Mouse (Mus musculus) Patski (cell line): Measurements from ENCODE around the gene Litaf. TPM values are rescaled to one million over a fixed set of nuclear protein-coding genes. Genes with fewer than 3 reads are reported as not detected.

Experiments used
- ATAC-seq: fragments of 100-300 bp; one replicate; pipeline ENCODE4 v1.8.0; 2021
- CTCF ChIA-PET: fragments of 350-600 bp; sonication (Branson Sonifier 250); formaldehyde crosslinking; loops from one replicate; lab custom pipeline; 2022; ENCODE audit warnings: inconsistent platforms; lab: Charles Lee
- POLR2A ChIA-PET: fragments of 350-600 bp; sonication (Branson Sonifier 250); formaldehyde crosslinking; loops from one replicate; lab custom pipeline; 2022; ENCODE audit warnings: antibody characterized with exemption, inconsistent platforms; lab: Charles Lee
- DNase-seq: peaks from one replicate; pipeline ENCODE4 v3.0.0-alpha.2; 2011; ENCODE audit warnings: low read depth, low spot score
- H3K27me3 ChIP-seq: fragments of 371-371 bp; one replicate; pipeline ENCODE4 v1.5.1; 2021
- CTCF ChIP-seq: fragments of 100-300 bp; IDR thresholded peaks from one replicate; pipeline ENCODE4 v1.5.1; 2021
- in situ Hi-C: fragments of 300-500 bp; cut with MboI; formaldehyde crosslinking; loops from 3 replicates; pipeline ENCODE4 v1.11.1; 2018; ENCODE audit warnings: low pct_unique_long_range_greater_than_20kb, mixed read lengths
- polyA plus RNA-seq: library from polyadenylated mRNA; unstranded; gene quantifications from one replicate; pipeline ENCODE4 v1.2.3, GENCODE M21; 2021

Gene Litaf
- polyA plus RNA-seq, 1 experiment from 2014 or later, result 344 TPM

DNA sequence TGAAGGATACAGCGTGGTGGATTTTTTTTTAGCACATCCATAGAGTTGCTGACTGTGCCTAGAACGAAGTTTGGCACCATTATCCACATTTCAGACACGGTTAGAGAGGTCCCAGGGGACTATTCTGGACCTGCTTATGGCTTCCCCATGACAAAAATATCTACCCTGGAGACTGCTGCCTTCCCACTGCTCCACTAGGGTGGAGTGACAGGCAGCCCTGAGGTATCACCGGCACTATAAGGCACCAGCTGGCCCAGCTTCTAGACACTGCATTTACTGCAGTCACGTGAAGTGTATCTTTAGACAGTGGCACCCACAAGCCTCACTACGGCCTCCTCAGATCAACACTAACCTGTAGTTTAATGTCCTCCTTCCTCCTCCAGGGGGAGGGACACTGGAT is 11.1 kb downstream of the Litaf start:
- ATAC-seq (no peak), DNase-seq (no peak)
- POLR2A ChIA-PET, result no interaction called here
- in situ Hi-C loops, result no loop called here
- no peaks in the 10 kb centered on the region for H3K27me3 ChIP-seq
- no peak for TF ChIP-seq CTCF
- CTCF ChIA-PET, result no interaction called here

DNA sequence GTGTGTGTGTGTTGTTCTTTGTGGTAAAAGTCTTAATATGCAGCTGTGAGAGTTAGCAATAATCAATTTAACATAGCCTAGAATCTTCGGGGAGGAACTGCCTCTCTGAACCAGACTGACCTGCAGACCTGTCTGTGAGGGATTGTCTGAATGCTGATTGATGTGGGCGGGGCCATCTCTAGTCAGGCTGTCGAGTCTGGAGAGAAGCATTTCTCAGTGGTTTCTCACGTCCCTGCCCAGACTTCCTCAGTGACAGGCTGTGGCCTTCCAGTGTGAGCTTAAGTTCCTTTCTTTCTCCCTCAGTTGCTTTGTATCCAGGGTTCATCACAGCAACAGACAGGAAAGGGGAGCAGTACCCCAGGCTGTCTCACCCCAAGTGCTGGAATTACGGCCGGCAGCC is 11.5 kb downstream of the Litaf start:
- ATAC-seq (no peak), DNase-seq (no peak)
- in situ Hi-C loops, result no loop called here
- ChIA-PET CTCF (no interaction called here), POLR2A (no interaction called here)
- no peak for TF ChIP-seq CTCF
- no peaks in the 10 kb centered on the region for H3K27me3 ChIP-seq

DNA sequence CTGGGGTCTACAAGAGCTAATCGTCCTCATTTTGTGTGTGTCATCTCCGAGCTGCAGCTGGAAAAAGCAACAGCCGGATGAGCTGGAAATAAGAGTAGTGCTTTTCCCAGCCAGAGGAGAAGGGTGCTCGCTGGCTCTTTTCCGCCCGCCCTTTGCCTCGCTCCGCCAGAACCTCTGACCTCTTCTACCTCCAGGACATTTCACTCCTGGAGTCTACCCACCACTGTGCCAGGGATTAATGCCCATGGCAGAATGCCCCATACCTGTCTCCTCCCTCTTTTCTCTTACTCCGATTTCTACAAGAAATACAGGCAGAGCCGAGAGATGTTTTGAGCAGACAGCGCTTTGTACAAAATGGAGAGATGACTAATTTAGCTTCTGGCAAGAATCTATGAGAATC is 14.8 kb downstream of the Litaf start:
- CTCF ChIA-PET, result interaction anchor here (1.5 to 3.5 kb wide), 2 partner anchors 10 to 16 kb away, joined by 7 to 18 read pairs; partner anchors contain the start of gene Snn
- in situ Hi-C loops, result no loop called here
- no peak for DNase-seq
- H3K27me3 ChIP-seq, result no peaks in the 10 kb centered on the region
- TF ChIP-seq CTCF, result no peak
- POLR2A ChIA-PET, result interaction anchor here (1.4 kb wide), 1 partner anchor 21 kb away, joined by 3 read pairs; no protein-coding TSS in a partner anchor
- no peak for ATAC-seq

DNA sequence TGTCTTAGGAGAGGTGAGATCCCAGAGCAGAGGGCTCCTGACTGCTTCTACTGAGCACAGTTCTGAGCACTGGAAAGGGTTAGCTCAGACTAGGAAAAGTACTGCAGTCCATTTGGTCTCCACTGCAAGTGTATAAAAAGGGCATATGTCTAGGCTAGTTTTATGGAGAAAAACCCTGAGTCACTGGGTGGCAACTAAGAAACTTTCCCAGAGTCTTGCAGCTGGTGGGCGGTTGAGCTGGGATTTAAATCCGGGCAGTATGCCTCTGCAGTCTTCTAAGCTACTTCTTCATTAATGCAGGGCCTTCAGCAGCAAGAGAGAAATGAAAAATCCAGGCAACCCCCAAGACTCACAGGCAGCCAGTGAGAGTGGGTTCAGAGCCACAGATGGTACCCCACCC is 15.7 kb downstream of the Litaf start:
- no peak for DNase-seq
- H3K27me3 ChIP-seq, result no peaks in the 10 kb centered on the region
- POLR2A ChIA-PET, result interaction anchor here (1.1 to 1.4 kb wide), 2 partner anchors 22 to 80 kb away, joined by 3 read pairs; no protein-coding TSS in a partner anchor
- CTCF ChIA-PET, result interaction anchor here (1.3 to 3.5 kb wide), 4 partner anchors 11 to 58 kb away, joined by 3 to 18 read pairs (median 6); partner anchors contain the start of gene Snn
- TF ChIP-seq CTCF, result no peak
- no peak for ATAC-seq
- in situ Hi-C loops, result no loop called here

DNA sequence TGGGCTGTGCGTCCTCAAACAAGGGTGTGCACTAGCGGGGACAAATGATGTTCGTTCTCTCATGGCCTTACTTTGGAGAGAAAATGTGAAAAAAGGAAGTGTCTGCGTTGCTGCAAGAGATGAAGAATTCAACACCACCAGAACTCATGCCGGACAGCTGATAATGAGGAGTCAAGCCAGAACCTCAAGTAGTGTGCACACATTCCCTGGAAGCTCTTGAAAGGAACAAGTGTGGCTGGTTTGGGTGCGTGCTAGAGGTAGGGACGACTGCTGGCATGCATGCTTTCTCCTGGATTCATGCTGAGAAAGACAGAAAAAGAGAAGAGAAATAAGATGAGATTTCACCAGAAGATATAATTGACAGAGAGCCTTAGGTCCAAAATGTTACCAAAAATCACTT is 18.8 kb downstream of the Litaf start:
- ChIA-PET CTCF (no interaction called here), POLR2A (no interaction called here)
- no peak for TF ChIP-seq CTCF
- DNase-seq (no peak), ATAC-seq (no peak)
- H3K27me3 ChIP-seq, result no peaks in the 10 kb centered on the region
- in situ Hi-C loops, result loop anchor here (25.0 kb wide), 1 partner anchor 485 kb away; no protein-coding TSS in a partner anchor

DNA sequence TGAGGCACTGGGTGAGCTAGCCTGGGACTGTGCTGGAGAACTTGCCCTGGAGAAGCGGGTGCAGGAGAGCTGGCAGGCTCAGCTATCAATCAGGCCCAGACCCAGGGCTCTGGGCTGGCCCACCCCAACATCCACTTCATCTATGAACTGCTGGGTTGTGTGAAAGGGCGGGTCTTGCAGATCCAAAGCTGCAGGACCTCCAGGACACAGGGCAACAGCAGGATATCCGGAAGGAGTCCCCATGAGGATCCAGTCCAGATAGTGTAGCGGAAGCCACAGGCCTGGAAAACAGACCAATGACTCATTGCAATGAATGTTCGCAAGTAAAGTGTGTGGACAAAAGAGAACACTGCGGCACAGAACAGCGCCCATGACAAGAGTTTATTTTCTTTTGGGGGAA is 19.5 kb downstream of the Litaf start:
- TF ChIP-seq CTCF, result no peak
- no peak for DNase-seq
- no peak for ATAC-seq
- no peaks in the 10 kb centered on the region for H3K27me3 ChIP-seq
- POLR2A ChIA-PET, result no interaction called here
- in situ Hi-C loops, result loop anchor here (25.0 kb wide), 1 partner anchor 484 kb away; no protein-coding TSS in a partner anchor
- CTCF ChIA-PET, result no interaction called here

DNA sequence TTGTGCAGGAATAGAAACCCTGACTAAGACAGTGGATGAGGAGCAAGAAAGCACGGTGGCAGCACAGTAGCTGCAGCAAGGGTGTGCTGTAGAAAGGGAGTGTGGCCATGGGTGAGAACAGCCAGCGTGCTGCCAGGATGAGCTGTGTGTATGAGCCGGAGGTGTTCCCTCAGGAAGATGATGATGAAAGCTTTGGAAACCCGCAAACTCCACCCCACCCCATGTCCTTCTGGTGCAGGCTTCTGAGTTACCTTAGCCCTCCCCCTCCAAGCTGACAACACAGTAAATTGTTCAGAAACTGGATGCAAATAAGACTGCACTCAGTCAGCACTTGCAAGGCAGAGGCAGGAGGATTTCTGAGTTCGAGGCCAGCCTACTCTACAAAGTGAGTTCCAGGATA is 22.7 kb downstream of the Litaf start:
- in situ Hi-C loops, result loop anchor here (25.0 kb wide), 1 partner anchor 481 kb away; no protein-coding TSS in a partner anchor
- ATAC-seq (no peak), DNase-seq (no peak)
- ChIA-PET CTCF (no interaction called here), POLR2A (interaction anchor here (0.7 kb wide), 1 partner anchor 35 kb away, joined by 4 read pairs; no protein-coding TSS in a partner anchor)
- no peak for TF ChIP-seq CTCF
- H3K27me3 ChIP-seq, result no peaks in the 10 kb centered on the region

DNA sequence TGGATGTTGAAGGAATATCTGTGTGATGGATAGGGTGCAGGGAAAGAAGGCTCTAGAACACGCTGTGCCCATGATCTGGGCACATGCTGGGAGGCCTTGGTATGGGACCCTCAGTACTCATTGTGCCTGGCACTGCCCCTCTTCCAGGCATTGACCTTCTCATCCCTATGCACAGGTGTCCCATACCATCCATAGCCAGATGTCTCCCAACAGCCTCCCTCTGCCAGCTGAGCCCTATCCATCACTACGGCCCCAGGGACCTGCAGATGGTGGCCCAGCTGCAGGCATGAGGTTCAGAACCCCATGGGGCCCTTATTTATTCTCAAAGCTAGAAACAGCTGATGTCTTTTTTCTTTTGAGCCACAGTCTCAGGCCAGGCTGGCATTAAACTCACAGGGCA is 25.4 kb downstream of the Litaf start:
- ChIA-PET POLR2A (interaction anchor here (1.7 kb wide), 1 partner anchor 16 kb away, joined by 3 read pairs; no protein-coding TSS in a partner anchor), CTCF (no interaction called here)
- TF ChIP-seq CTCF, result no peak
- ATAC-seq (no peak), DNase-seq (no peak)
- no peaks in the 10 kb centered on the region for H3K27me3 ChIP-seq
- in situ Hi-C loops, result loop anchor here (25.0 kb wide), 1 partner anchor 478 kb away; no protein-coding TSS in a partner anchor

DNA sequence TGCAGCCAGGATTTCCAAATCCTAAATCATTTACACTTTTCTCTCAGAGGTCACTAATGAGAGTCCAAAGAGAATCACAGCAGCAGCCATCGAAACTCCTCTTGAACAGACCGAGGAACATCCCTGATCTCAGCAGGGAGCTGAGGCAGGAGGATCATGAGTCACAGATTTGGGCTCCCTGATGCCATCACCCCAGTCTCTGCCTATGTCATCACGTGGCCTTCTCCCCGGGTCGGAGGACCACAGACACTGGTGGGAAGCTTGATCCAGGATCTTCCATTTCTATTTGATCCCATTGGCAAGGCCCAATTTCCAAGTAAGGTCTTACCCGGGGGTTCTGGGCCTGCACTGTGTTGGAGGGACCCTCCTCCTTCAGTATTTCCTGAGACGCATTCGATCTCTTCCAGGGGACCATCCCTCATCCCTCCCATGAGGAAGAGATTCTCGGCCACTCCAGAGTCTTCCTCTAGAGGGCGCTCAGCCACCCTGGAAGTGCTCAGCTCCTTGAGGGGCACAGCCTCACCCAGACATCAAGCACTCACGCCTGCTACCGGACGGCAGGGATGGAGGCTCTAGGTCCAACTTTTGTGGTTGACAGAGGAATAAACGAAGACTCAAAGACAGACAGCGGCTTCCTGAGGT is 30.0 kb downstream of the Litaf start:
- TF ChIP-seq CTCF, result peak; percentile 93
- ChIA-PET POLR2A (interaction anchor here (1.0 to 1.5 kb wide), 3 partner anchors 27 to 158 kb away, joined by 3 to 5 read pairs (median 3); no protein-coding TSS in a partner anchor), CTCF (interaction anchor here (0.7 to 4.5 kb wide), 24 partner anchors 15 to 161 kb away, joined by 3 to 122 read pairs (median 5); partner anchors contain the start of genes Snn and Txndc11)
- H3K27me3 ChIP-seq, result no peaks in the 10 kb centered on the region
- no peak for DNase-seq
- peak; percentile 56 for ATAC-seq
- in situ Hi-C loops, result loop anchor here (5.0 to 25.0 kb wide), 3 partner anchors 76 to 474 kb away; no protein-coding TSS in a partner anchor

DNA sequence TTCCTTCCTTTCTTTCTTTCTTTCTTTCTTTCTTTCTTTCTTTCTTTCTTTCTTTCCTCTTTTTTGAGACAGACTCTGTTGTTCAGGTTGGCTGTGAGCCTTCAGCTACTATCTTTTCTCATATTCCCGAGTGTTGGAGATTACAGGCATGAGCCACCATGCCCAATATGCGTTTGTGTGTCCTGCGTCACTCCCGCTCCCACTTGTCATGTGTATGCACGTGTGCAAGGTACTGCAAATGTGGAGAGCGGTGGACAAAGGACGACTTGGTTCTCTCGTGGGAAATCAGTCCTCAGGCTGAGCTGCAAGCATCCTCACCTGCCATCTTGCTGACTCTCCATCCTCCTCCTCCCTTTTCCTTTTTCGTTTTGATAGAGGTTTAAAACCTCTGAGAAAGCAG is 30.7 kb downstream of the Litaf start:
- ChIA-PET CTCF (interaction anchor here (0.9 to 4.5 kb wide), 32 partner anchors 11 to 160 kb away, joined by 3 to 122 read pairs (median 5); partner anchors contain the start of genes Snn and Txndc11), POLR2A (interaction anchor here (1.0 to 1.5 kb wide), 3 partner anchors 28 to 157 kb away, joined by 3 to 5 read pairs (median 5); no protein-coding TSS in a partner anchor)
- DNase-seq (no peak), ATAC-seq (no peak)
- H3K27me3 ChIP-seq, result no peaks in the 10 kb centered on the region
- no peak for TF ChIP-seq CTCF
- in situ Hi-C loops, result loop anchor here (5.0 to 25.0 kb wide), 3 partner anchors 77 to 473 kb away; no protein-coding TSS in a partner anchor
